Mouse (Mus musculus) limb, embryonic 12.5 days (tissue): Measurements from ENCODE around the gene Rnf43. TPM values are rescaled to one million over a fixed set of nuclear protein-coding genes. Genes with fewer than 3 reads are reported as not detected.

ENCODE experiments used
- ATAC-seq: fragments of 200-750 bp; cut with Nextera tagmentation; 2 replicates; pipeline ENCODE4 v1.8.0; 2017; ENCODE audit warnings: low read depth, moderate TSS enrichment; ENCODE audit not compliant: insufficient number of reproducible peaks, insufficient read depth, low FRiP score, low TSS enrichment
- H3K27ac ChIP-seq: fragments of 300-500 bp; sonication (generic); 2 replicates; pipeline ENCODE4 v1.5.1; 2016; ENCODE audit warnings: mild to moderate bottlenecking, moderate library complexity
- H3K27me3 ChIP-seq: fragments of 300-500 bp; sonication (generic); 2 replicates; pipeline ENCODE4 v1.6.1; 2016; ENCODE audit warnings: mild to moderate bottlenecking, moderate library complexity
- H3K36me3 ChIP-seq: fragments of 300-500 bp; sonication (generic); 2 replicates; pipeline ENCODE4 v1.6.1; 2016; ENCODE audit warnings: mild to moderate bottlenecking, moderate library complexity
- H3K4me1 ChIP-seq: fragments of 300-500 bp; sonication (generic); replicated peaks from 2 replicates; pipeline ENCODE4 v1.6.1; 2016
- H3K4me2 ChIP-seq: fragments of 300-500 bp; sonication (generic); 2 replicates; pipeline ENCODE4 v1.6.1; 2016; ENCODE audit warnings: mild to moderate bottlenecking, moderate library complexity
- H3K4me3 ChIP-seq: fragments of 300-500 bp; sonication (generic); replicated peaks from 2 replicates; pipeline ENCODE4 v1.5.1; 2016; ENCODE audit warnings: mild to moderate bottlenecking
- H3K9ac ChIP-seq: fragments of 300-500 bp; sonication (generic); replicated peaks from 2 replicates; pipeline ENCODE4 v1.6.1; 2016; ENCODE audit warnings: mild to moderate bottlenecking, moderate library complexity
- H3K9me3 ChIP-seq: fragments of 300-500 bp; sonication (generic); 2 replicates; pipeline ENCODE4 v1.6.1; 2016; ENCODE audit warnings: mild to moderate bottlenecking, moderate library complexity
- WGBS: fragments of 180-500 bp; shearing (Covaris S2); methylation state at CpG from one replicate; pipeline ENCODE4 v1.1.7; 2016; 5-methylcytosine and 5-hydroxymethylcytosine counted together
- polyA plus RNA-seq: library from polyadenylated mRNA; unstranded; fragments of >200 nt; fragmentation: Nextera tagmentation; extraction: Ambion mirVana; gene quantifications from 2 replicates; pipeline ENCODE4 v1.2.1, GENCODE M21; 2016

Rnf43 gene
- polyA plus RNA-seq, 1 experiment from 2014 or later = 2.8 TPM

- Histone ChIP-seq H3K4me3 (no peak overlapping the region), H3K9me3 (no peaks in the 10 kb centered on the region), H3K27me3 (no peaks in the 10 kb centered on the region), H3K9ac (no peak overlapping the region), H3K4me2 (no peak overlapping the region), H3K27ac (no peak overlapping the region), H3K36me3 (peaks cover 41% of the 10 kb centered on the region), H3K4me1 (peaks cover 4% of the 10 kb centered on the region)
- 77% methylated on average over 9 of the region's 9 CpGs for WGBS
- no peak for ATAC-seq
Observed at GRCm38 (mm10) chr11:87745632-87746555, 83.4 kb downstream of the Rnf43 start.

- no peak for ATAC-seq
- Histone ChIP-seq H3K36me3 (peaks cover 28% of the 10 kb centered on the region), H3K27ac (no peak overlapping the region), H3K9me3 (no peaks in the 10 kb centered on the region), H3K27me3 (no peaks in the 10 kb centered on the region), H3K4me3 (no peak overlapping the region), H3K4me2 (no peak overlapping the region), H3K4me1 (peaks cover 4% of the 10 kb centered on the region), H3K9ac (no peak overlapping the region)
- WGBS = 90% methylated on average over 5 of the region's 5 CpGs
Observed at GRCm38 (mm10) chr11:87747312-87747711, 84.8 kb downstream of the Rnf43 start.

DNA sequence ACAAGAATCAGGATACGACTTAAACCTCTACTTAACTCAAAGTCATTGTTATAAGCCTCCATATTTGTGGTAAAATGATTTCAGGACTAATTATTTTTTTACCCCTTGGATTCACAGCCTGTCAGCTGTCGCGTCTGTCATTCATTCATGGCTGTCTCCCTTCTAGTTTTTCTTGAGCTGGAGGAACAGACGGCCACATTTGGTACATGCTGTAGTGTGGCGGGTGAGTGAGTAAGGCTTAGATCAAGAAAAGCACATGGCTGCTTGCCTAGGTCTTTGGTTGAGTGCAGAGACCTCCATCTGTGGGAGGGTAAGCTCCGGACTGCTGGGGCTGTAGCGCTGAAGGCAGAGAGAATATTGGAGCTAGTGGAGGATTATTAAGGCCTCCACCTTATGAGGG lies 85.2 kb downstream of the Rnf43 start:
- no peak for ATAC-seq
- WGBS = 94% methylated on average over 7 of the region's 7 CpGs
- H3K9me3 ChIP-seq = no peaks in the 10 kb centered on the region
- no peak overlapping the region for H3K4me2 ChIP-seq
- peaks cover 24% of the 10 kb centered on the region for H3K36me3 ChIP-seq
- no peak overlapping the region for H3K27ac ChIP-seq
- no peaks in the 10 kb centered on the region for H3K27me3 ChIP-seq
- H3K4me1 ChIP-seq = peaks cover 4% of the 10 kb centered on the region
- no peak overlapping the region for H3K9ac ChIP-seq
- no peak overlapping the region for H3K4me3 ChIP-seq

DNA sequence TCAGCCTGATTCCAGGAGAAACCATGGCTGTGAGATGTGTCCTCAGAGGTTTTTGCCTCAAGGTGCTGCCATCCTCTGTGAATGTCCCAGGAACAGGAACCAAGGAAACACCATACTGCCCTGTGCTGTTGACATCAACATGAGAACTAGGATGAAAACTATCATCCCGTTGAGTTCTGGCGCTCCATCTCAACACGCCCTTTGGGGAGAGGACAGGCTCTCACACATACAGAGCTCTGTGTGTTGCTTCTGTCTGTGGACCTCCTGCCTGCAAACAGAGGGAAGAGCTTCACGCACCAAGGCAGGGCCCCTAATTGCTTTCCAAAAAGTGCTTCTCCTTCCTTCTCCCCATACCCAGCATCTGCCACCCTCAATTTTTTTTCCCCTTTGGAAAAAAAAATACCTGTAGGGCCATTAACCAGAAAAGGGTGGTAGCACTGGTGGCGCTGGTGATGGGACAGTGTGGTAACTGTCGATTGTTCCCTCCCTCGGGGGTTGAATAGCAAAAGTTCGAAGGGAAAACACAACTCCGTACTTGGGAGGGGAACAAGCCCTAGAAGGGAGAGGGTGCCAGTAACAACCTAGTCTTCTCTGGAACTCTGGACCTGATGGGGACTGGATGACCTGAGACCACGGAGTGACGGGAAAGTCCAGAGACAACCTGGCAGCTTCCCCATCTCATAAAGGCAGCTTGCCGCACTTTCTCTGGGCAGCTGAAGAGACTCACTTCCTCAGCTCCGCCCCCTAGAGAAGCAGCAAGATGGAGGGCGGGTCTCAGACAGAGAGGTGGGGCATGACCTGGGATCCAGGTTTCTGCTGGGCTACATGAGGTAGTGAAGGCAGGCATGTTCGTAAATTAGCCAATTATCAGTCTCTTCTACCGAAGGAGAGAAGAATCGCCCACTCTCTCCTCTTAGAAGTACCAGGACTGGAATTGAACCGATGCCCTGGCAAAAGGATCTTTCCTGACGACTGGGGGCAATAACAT lies 85.9 kb downstream of the Rnf43 start:
- Histone ChIP-seq H3K4me3 (no peak overlapping the region), H3K4me2 (peak overlapping the region; percentile 25; the same call in 1 of the 2 replicates)

GRCm38 (mm10) chr11:87749192-87750042 lies 86.9 kb downstream of the Rnf43 start:
- H3K4me1 ChIP-seq = peaks cover 7% of the 10 kb centered on the region
- no peaks in the 10 kb centered on the region for H3K9me3 ChIP-seq
- H3K27me3 ChIP-seq = no peaks in the 10 kb centered on the region
- no peak overlapping the region for H3K27ac ChIP-seq
- H3K4me3 ChIP-seq = no peak overlapping the region
- WGBS = 36% methylated on average over 18 of the region's 18 CpGs
- ATAC-seq = no peak
- no peak overlapping the region for H3K9ac ChIP-seq
- peaks cover 11% of the 10 kb centered on the region; the same call in 1 of the 2 replicates for H3K36me3 ChIP-seq
- H3K4me2 ChIP-seq = peak overlapping the region; percentile 25; the same call in 1 of the 2 replicates

More for the DNA sequence above, 85.9 kb downstream of the Rnf43 start:
- H3K27me3 ChIP-seq = no peaks in the 10 kb centered on the region
- no peak for ATAC-seq
- no peak overlapping the region for H3K27ac ChIP-seq
- peaks cover 4% of the 10 kb centered on the region for H3K4me1 ChIP-seq
- no peak overlapping the region for H3K9ac ChIP-seq
- WGBS = 31% methylated on average over 19 of the region's 19 CpGs
- H3K36me3 ChIP-seq = peaks cover 18% of the 10 kb centered on the region
- H3K9me3 ChIP-seq = no peaks in the 10 kb centered on the region

- no peak overlapping the region for H3K27ac ChIP-seq
- peaks cover 5% of the 10 kb centered on the region; the same call in 1 of the 2 replicates for H3K36me3 ChIP-seq
- no peak overlapping the region for H3K4me2 ChIP-seq
- 80% methylated on average over 11 of the region's 11 CpGs for WGBS
- no peaks in the 10 kb centered on the region for H3K9me3 ChIP-seq
- no peak overlapping the region for H3K9ac ChIP-seq
- H3K27me3 ChIP-seq = no peaks in the 10 kb centered on the region
- H3K4me3 ChIP-seq = no peak overlapping the region
- ATAC-seq = no peak
- H3K4me1 ChIP-seq = peaks cover 11% of the 10 kb centered on the region
Observed at GRCm38 (mm10) chr11:87750043-87750421, 87.5 kb downstream of the Rnf43 start.

DNA sequence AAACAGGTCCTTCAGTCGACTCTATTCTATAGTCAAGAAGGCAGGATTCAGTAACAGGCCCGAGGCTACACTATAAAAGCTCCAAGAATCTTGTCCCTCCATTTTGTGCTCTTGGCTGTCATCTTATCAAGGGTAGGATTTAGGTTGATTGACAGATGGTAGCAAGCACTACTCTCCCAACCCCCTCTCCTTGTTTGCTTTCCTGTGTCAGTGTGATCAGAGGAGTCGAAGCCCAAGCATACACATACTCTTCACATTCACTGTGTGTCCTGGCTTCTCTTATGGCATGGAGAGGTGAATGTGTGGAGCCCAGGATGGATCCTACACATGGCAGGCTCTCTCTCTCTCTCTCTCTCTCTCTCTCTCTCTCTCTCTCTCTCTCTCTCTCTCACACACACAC lies 88.0 kb downstream of the Rnf43 start:
- Histone ChIP-seq H3K4me1 (peaks cover 11% of the 10 kb centered on the region), H3K9ac (no peak overlapping the region), H3K4me3 (no peak overlapping the region), H3K27ac (no peak overlapping the region), H3K9me3 (no peaks in the 10 kb centered on the region), H3K36me3 (0 out of 2 replicates have a peak, but pooled peaks cover under 1% of the 10 kb centered on the region), H3K27me3 (no peaks in the 10 kb centered on the region), H3K4me2 (no peak overlapping the region)
- WGBS = 69% methylated on average over 3 of the region's 3 CpGs
- no peak for ATAC-seq

- no peaks in the 10 kb centered on the region for H3K36me3 ChIP-seq
- H3K4me1 ChIP-seq = peaks cover 11% of the 10 kb centered on the region
- no peak for ATAC-seq
- no peak overlapping the region for H3K4me2 ChIP-seq
- WGBS = 81% methylated on average over 8 of the region's 8 CpGs
- no peak overlapping the region for H3K27ac ChIP-seq
- no peaks in the 10 kb centered on the region for H3K27me3 ChIP-seq
- no peak overlapping the region for H3K9ac ChIP-seq
- H3K4me3 ChIP-seq = no peak overlapping the region
- no peaks in the 10 kb centered on the region for H3K9me3 ChIP-seq
Observed at GRCm38 (mm10) chr11:87751031-87751430, 88.5 kb downstream of the Rnf43 start.

GRCm38 (mm10) chr11:87751491-87751966 lies 89.0 kb downstream of the Rnf43 start:
- Histone ChIP-seq H3K36me3 (no peaks in the 10 kb centered on the region), H3K4me3 (no peak overlapping the region), H3K4me1 (peaks cover 11% of the 10 kb centered on the region), H3K9ac (no peak overlapping the region), H3K27ac (no peak overlapping the region), H3K9me3 (no peaks in the 10 kb centered on the region), H3K27me3 (no peaks in the 10 kb centered on the region), H3K4me2 (no peak overlapping the region)
- no peak for ATAC-seq
- WGBS = 66% methylated on average over 4 of the region's 4 CpGs

DNA sequence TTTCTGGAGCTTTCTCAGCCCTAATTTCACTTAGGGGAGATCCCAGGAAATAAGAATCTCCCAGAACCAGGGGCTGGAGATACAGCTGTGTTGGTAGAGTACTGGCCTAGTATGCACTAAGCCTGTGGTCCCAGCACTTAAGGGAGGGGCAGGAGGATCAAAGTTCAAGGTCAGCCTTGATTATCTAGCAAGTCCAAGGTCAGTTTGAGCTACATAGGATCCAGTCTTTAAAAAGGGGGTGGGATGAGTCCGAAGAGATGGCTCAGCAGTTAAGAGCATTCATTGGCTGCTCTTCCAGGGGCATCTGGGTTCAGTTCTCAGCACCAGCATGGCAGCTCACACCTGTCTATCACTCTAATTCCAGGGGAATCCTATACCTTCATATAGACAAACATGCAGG lies 89.8 kb downstream of the Rnf43 start:
- Histone ChIP-seq H3K9me3 (no peaks in the 10 kb centered on the region), H3K36me3 (no peaks in the 10 kb centered on the region), H3K27me3 (no peaks in the 10 kb centered on the region), H3K4me3 (no peak overlapping the region), H3K9ac (no peak overlapping the region), H3K27ac (no peak overlapping the region), H3K4me2 (no peak overlapping the region), H3K4me1 (peaks cover 11% of the 10 kb centered on the region)
- 72% methylated on average over 1 of the region's 1 CpGs for WGBS
- no peak for ATAC-seq
